Mouse (Mus musculus) midbrain, embryonic 15.5 days (tissue): ENCODE results near the gene Cldn11. TPM values are rescaled to one million over a fixed set of nuclear protein-coding genes. Genes with fewer than 3 reads are reported as not detected.

Source experiments
- ATAC-seq: fragments of 200-750 bp; cut with Nextera tagmentation; replicated peaks from 2 replicates; pipeline ENCODE4 v1.8.0; 2017; ENCODE audit warnings: moderate TSS enrichment
- H3K27ac ChIP-seq: fragments of 300-500 bp; sonication (generic); 2 replicates; pipeline ENCODE4 v1.5.1; 2015; ENCODE audit warnings: mild to moderate bottlenecking, inconsistent platforms
- H3K27me3 ChIP-seq: fragments of 300-500 bp; sonication (generic); replicated peaks from 2 replicates; pipeline ENCODE4 v1.6.1; 2015; ENCODE audit warnings: inconsistent platforms
- H3K36me3 ChIP-seq: fragments of 300-500 bp; sonication (generic); replicated peaks from 2 replicates; pipeline ENCODE4 v1.6.1; 2015; ENCODE audit warnings: inconsistent platforms
- H3K4me1 ChIP-seq: fragments of 300-500 bp; sonication (generic); 2 replicates; pipeline ENCODE4 v1.6.1; 2015; ENCODE audit warnings: inconsistent platforms
- H3K4me2 ChIP-seq: fragments of 300-500 bp; sonication (generic); 2 replicates; pipeline ENCODE4 v1.6.1; 2015; ENCODE audit warnings: inconsistent platforms, mild to moderate bottlenecking, moderate library complexity
- H3K4me3 ChIP-seq: fragments of 300-500 bp; sonication (generic); 2 replicates; pipeline ENCODE4 v1.5.1; 2015; ENCODE audit warnings: mild to moderate bottlenecking, inconsistent platforms
- H3K9ac ChIP-seq: fragments of 300-500 bp; sonication (generic); 2 replicates; pipeline ENCODE4 v1.6.1; 2015; ENCODE audit warnings: mild to moderate bottlenecking, inconsistent platforms
- H3K9me3 ChIP-seq: fragments of 300-500 bp; sonication (generic); 2 replicates; pipeline ENCODE4 v1.6.1; 2016; ENCODE audit warnings: inconsistent platforms
- WGBS: fragments of 180-500 bp; shearing (Covaris S2); methylation state at CpG from one replicate; pipeline ENCODE4 v1.1.7; 2015; ENCODE audit warnings: mixed read lengths; 5-methylcytosine and 5-hydroxymethylcytosine counted together
- polyA plus RNA-seq: library from polyadenylated mRNA; unstranded; fragments of >200 nt; fragmentation: Nextera tagmentation; extraction: Ambion mirVana; gene quantifications from 2 replicates; pipeline ENCODE4 v1.2.1, GENCODE M21; 2015

The Cldn11 gene
- polyA plus RNA-seq, 1 experiment from 2014 or later = 57.8 TPM

GRCm38 (mm10) chr3:31162860-31163259 lies 13.1 kb downstream of the Cldn11 start:
- H3K4me2 ChIP-seq = no peak overlapping the region
- H3K27me3 ChIP-seq = no peaks in the 10 kb centered on the region
- H3K9ac ChIP-seq = no peak overlapping the region
- 95% methylated on average over 14 of the region's 14 CpGs for WGBS
- peaks cover 10% of the 10 kb centered on the region; the same call in 1 of the 2 replicates for H3K4me1 ChIP-seq
- ATAC-seq = no peak
- H3K9me3 ChIP-seq = no peaks in the 10 kb centered on the region
- H3K36me3 ChIP-seq = no peaks in the 10 kb centered on the region
- H3K4me3 ChIP-seq = no peak overlapping the region
- H3K27ac ChIP-seq = no peak overlapping the region

GRCm38 (mm10) chr3:31165803-31166202 lies 16.1 kb downstream of the Cldn11 start:
- no peaks in the 10 kb centered on the region for H3K9me3 ChIP-seq
- H3K27me3 ChIP-seq = no peaks in the 10 kb centered on the region
- peaks cover 10% of the 10 kb centered on the region; the same call in 1 of the 2 replicates for H3K4me1 ChIP-seq
- ATAC-seq = peak; percentile 73
- no peak overlapping the region for H3K9ac ChIP-seq
- 58% methylated on average over 3 of the region's 3 CpGs for WGBS
- no peak overlapping the region for H3K4me3 ChIP-seq
- no peak overlapping the region for H3K27ac ChIP-seq
- no peak overlapping the region for H3K4me2 ChIP-seq
- H3K36me3 ChIP-seq = no peaks in the 10 kb centered on the region

- H3K9me3 ChIP-seq = no peaks in the 10 kb centered on the region
- H3K4me3 ChIP-seq = no peak overlapping the region
- 24% methylated on average over 12 of the region's 12 CpGs for WGBS
- H3K36me3 ChIP-seq = no peaks in the 10 kb centered on the region
- H3K4me2 ChIP-seq = no peak overlapping the region
- no peak overlapping the region for H3K9ac ChIP-seq
- H3K4me1 ChIP-seq = peaks cover 10% of the 10 kb centered on the region; the same call in 1 of the 2 replicates
- no peaks in the 10 kb centered on the region for H3K27me3 ChIP-seq
- H3K27ac ChIP-seq = no peak overlapping the region
- ATAC-seq = peak; percentile 69
Observed at GRCm38 (mm10) chr3:31166365-31166871, 16.7 kb downstream of the Cldn11 start.

- Histone ChIP-seq H3K4me1 (no peaks in the 10 kb centered on the region), H3K9me3 (no peaks in the 10 kb centered on the region), H3K4me2 (no peak overlapping the region), H3K36me3 (no peaks in the 10 kb centered on the region), H3K9ac (no peak overlapping the region), H3K4me3 (no peak overlapping the region), H3K27me3 (no peaks in the 10 kb centered on the region), H3K27ac (no peak overlapping the region)
- WGBS = 94% methylated on average over 7 of the region's 7 CpGs
- no peak; the same call in 1 of the 2 replicates for ATAC-seq
Observed at GRCm38 (mm10) chr3:31190342-31190741, 40.6 kb downstream of the Cldn11 start.

GRCm38 (mm10) chr3:31191402-31191801 lies 41.7 kb downstream of the Cldn11 start:
- no peaks in the 10 kb centered on the region for H3K9me3 ChIP-seq
- no peak overlapping the region for H3K4me3 ChIP-seq
- ATAC-seq = no peak
- H3K4me1 ChIP-seq = no peaks in the 10 kb centered on the region
- no peak overlapping the region for H3K9ac ChIP-seq
- no peak overlapping the region for H3K4me2 ChIP-seq
- no peak overlapping the region for H3K27ac ChIP-seq
- H3K27me3 ChIP-seq = no peaks in the 10 kb centered on the region
- 84% methylated on average over 10 of the region's 10 CpGs for WGBS
- no peaks in the 10 kb centered on the region for H3K36me3 ChIP-seq

- H3K36me3 ChIP-seq = no peaks in the 10 kb centered on the region
- ATAC-seq = no peak
- H3K4me2 ChIP-seq = no peak overlapping the region
- no peak overlapping the region for H3K27ac ChIP-seq
- no peak overlapping the region for H3K4me3 ChIP-seq
- 89% methylated on average over 17 of the region's 17 CpGs for WGBS
- no peaks in the 10 kb centered on the region for H3K27me3 ChIP-seq
- H3K9ac ChIP-seq = no peak overlapping the region
- no peaks in the 10 kb centered on the region for H3K4me1 ChIP-seq
- no peaks in the 10 kb centered on the region for H3K9me3 ChIP-seq
Observed at GRCm38 (mm10) chr3:31199162-31199877, 49.6 kb downstream of the Cldn11 start.

GRCm38 (mm10) chr3:31203947-31204346 lies 54.2 kb downstream of the Cldn11 start:
- Histone ChIP-seq H3K27ac (no peak overlapping the region), H3K9me3 (no peaks in the 10 kb centered on the region)
- 92% methylated on average over 11 of the region's 11 CpGs for WGBS

GRCm38 (mm10) chr3:31205167-31205566 lies 55.4 kb downstream of the Cldn11 start:
- no peak overlapping the region for H3K9ac ChIP-seq
- 81% methylated on average over 3 of the region's 3 CpGs for WGBS
- no peak overlapping the region for H3K27ac ChIP-seq
- no peaks in the 10 kb centered on the region for H3K36me3 ChIP-seq
- H3K4me2 ChIP-seq = no peak overlapping the region
- H3K9me3 ChIP-seq = no peaks in the 10 kb centered on the region
- no peak for ATAC-seq
- H3K4me3 ChIP-seq = no peak overlapping the region
- no peaks in the 10 kb centered on the region for H3K27me3 ChIP-seq
- peaks cover 5% of the 10 kb centered on the region; the same call in 1 of the 2 replicates for H3K4me1 ChIP-seq

More at GRCm38 (mm10) chr3:31203947-31204346, 54.2 kb downstream of the Cldn11 start:
- H3K4me2 ChIP-seq = no peak overlapping the region
- peaks cover under 1% of the 10 kb centered on the region; the same call in 1 of the 2 replicates for H3K4me1 ChIP-seq
- H3K36me3 ChIP-seq = no peaks in the 10 kb centered on the region
- ATAC-seq = no peak
- no peak overlapping the region for H3K9ac ChIP-seq
- H3K27me3 ChIP-seq = no peaks in the 10 kb centered on the region
- no peak overlapping the region for H3K4me3 ChIP-seq

GRCm38 (mm10) chr3:31208046-31208445 lies 58.3 kb downstream of the Cldn11 start:
- WGBS = 72% methylated on average over 4 of the region's 4 CpGs
- no peaks in the 10 kb centered on the region for H3K36me3 ChIP-seq
- no peak overlapping the region for H3K4me2 ChIP-seq
- no peak overlapping the region for H3K4me3 ChIP-seq
- H3K4me1 ChIP-seq = peaks cover 5% of the 10 kb centered on the region; the same call in 1 of the 2 replicates
- H3K27ac ChIP-seq = no peak overlapping the region
- H3K9me3 ChIP-seq = no peaks in the 10 kb centered on the region
- no peak overlapping the region for H3K9ac ChIP-seq
- no peak for ATAC-seq
- no peaks in the 10 kb centered on the region for H3K27me3 ChIP-seq

- WGBS = 22% methylated on average over 6 of the region's 6 CpGs
- Histone ChIP-seq H3K36me3 (no peaks in the 10 kb centered on the region), H3K4me2 (no peak overlapping the region)
Observed at GRCm38 (mm10) chr3:31208458-31208994, 58.8 kb downstream of the Cldn11 start.

GRCm38 (mm10) chr3:31209001-31209400 lies 59.3 kb downstream of the Cldn11 start:
- 17% methylated on average over 19 of the region's 19 CpGs for WGBS
- peak; percentile 57; the same call in 1 of the 2 replicates for ATAC-seq
- no peak overlapping the region for H3K4me3 ChIP-seq

More at GRCm38 (mm10) chr3:31208458-31208994, 58.8 kb downstream of the Cldn11 start:
- Histone ChIP-seq H3K9ac (no peak overlapping the region), H3K27me3 (no peaks in the 10 kb centered on the region), H3K9me3 (no peaks in the 10 kb centered on the region), H3K4me1 (peaks cover 5% of the 10 kb centered on the region; the same call in 1 of the 2 replicates), H3K27ac (no peak overlapping the region), H3K4me3 (no peak overlapping the region)
- no peak for ATAC-seq

GRCm38 (mm10) chr3:31212205-31213038 lies 62.7 kb downstream of the Cldn11 start:
- Histone ChIP-seq H3K9me3 (no peaks in the 10 kb centered on the region), H3K27me3 (no peaks in the 10 kb centered on the region), H3K27ac (no peak overlapping the region), H3K4me3 (no peak overlapping the region), H3K36me3 (no peaks in the 10 kb centered on the region), H3K4me2 (no peak overlapping the region), H3K4me1 (peaks cover 8% of the 10 kb centered on the region; the same call in 1 of the 2 replicates), H3K9ac (no peak overlapping the region)
- ATAC-seq = no peak
- WGBS = 76% methylated on average over 9 of the region's 9 CpGs

More at GRCm38 (mm10) chr3:31209001-31209400, 59.3 kb downstream of the Cldn11 start:
- Histone ChIP-seq H3K27ac (no peak overlapping the region), H3K4me1 (peaks cover 8% of the 10 kb centered on the region; the same call in 1 of the 2 replicates), H3K4me2 (peak overlapping the region; percentile 24), H3K9me3 (no peaks in the 10 kb centered on the region), H3K27me3 (no peaks in the 10 kb centered on the region), H3K36me3 (no peaks in the 10 kb centered on the region), H3K9ac (0 out of 2 replicates have a peak overlapping the region, but pooled peaks have one; percentile 7)
